Comparison of ENCODE assay signal across 8 mouse cellular contexts in genomic region chr5:36593176-36593575, GRCm38 (mm10). TPM values are rescaled to one million over a fixed set of nuclear protein-coding genes. Genes with fewer than 3 reads are reported as not detected.
DNase-seq lines count a peak whose midpoint lies in the region; ATAC-seq and TF ChIP-seq lines count a peak whose summit lies in the region.

Tbc1d14 (minus strand) TSS chr5:36593276.

- WGBS in neural tube, embryonic 11.5 days: 87% methylated on average over 5 of the region's 5 CpGs
- WGBS in heart, embryonic 13.5 days: 78% methylated on average over 5 of the region's 5 CpGs

- intact Hi-C loops in left cerebral cortex, postnatal 25 days (cut with DNase I): no loop called here

- H3K4me3 ChIP-seq in neural tube, embryonic 11.5 days (ENCODE audit: low read depth, low read length): no peak within 1 kb of the TSS
- no peak within 1 kb of the TSS for H3K4me3 ChIP-seq in cortical plate, adult 2 months (ENCODE audit: insufficient read depth, low read length)
- no peak within 1 kb of the TSS for H3K4me3 ChIP-seq in heart, embryonic 13.5 days

- no peak for DNase-seq in neural tube, embryonic 11.5 days (ENCODE audit: low spot score)
- DNase-seq in neural tube, embryonic 10.5 days (ENCODE audit: extremely low spot score, low spot score): no peak
- DNase-seq in left cerebral cortex, postnatal 25 days (ENCODE audit: low spot score in 2 of 2): no peak
- no peak for DNase-seq in c-Kit-positive CD71-positive TER-119-positive erythroid progenitor cells, embryonic 14.5 days (ENCODE audit: low spot score)
- DNase-seq in thymus, postnatal 10 days (ENCODE audit: low spot score in 2 of 2): no peak
- no peak for DNase-seq in B cell, adult 2 months

- H3K4me2 ChIP-seq in neural tube, embryonic 11.5 days (ENCODE audit: low read depth): no peak within 1 kb of the TSS
- no peak within 1 kb of the TSS for H3K4me2 ChIP-seq in heart, embryonic 13.5 days

- H3K4me1 ChIP-seq in neural tube, embryonic 11.5 days (ENCODE audit: control insufficient read depth, insufficient read depth, low read length): no peaks in the 10 kb centered on the region
- peaks cover 6% of the 10 kb centered on the region for H3K4me1 ChIP-seq in cortical plate, adult 2 months (ENCODE audit: control insufficient read depth, insufficient read depth, low read length)
- H3K4me1 ChIP-seq in heart, embryonic 13.5 days: 0 out of 2 replicates have a peak, but pooled peaks cover under 1% of the 10 kb centered on the region

- no peaks in the 10 kb centered on the region for H3K36me3 ChIP-seq in neural tube, embryonic 11.5 days (ENCODE audit: control insufficient read depth, insufficient read depth, low read length)
- no peaks in the 10 kb centered on the region for H3K36me3 ChIP-seq in heart, embryonic 13.5 days

- ATAC-seq in neural tube, embryonic 11.5 days (ENCODE audit: insufficient read depth, low FRiP score, low TSS enrichment): no peak
- no peak for ATAC-seq in heart, embryonic 13.5 days (ENCODE audit: extremely low read depth, insufficient number of reproducible peaks, low FRiP score, low TSS enrichment)

- TF ChIP-seq CTCF in cortical plate, adult 2 months (IDR thresholded peaks at IDR 0.05; ENCODE audit: extremely low read depth, insufficient read depth, low read length): no peak

- H3K27ac ChIP-seq in neural tube, embryonic 11.5 days (ENCODE audit: low read depth, low read length): no peak within 1 kb of the TSS
- no peak within 1 kb of the TSS for H3K27ac ChIP-seq in cortical plate, adult 2 months (ENCODE audit: insufficient read depth, low read length)
- no peak within 1 kb of the TSS for H3K27ac ChIP-seq in heart, embryonic 13.5 days (replicated peaks)

- no peak for TF ChIP-seq POLR2A in cortical plate, adult 2 months (IDR thresholded peaks at IDR 0.05; ENCODE audit: extremely low read depth, insufficient read depth, low read length)

- H3K27me3 ChIP-seq in neural tube, embryonic 11.5 days (ENCODE audit: control insufficient read depth, insufficient read depth, low read length): no peaks in the 10 kb centered on the region
- H3K27me3 ChIP-seq in heart, embryonic 13.5 days (replicated peaks): no peaks in the 10 kb centered on the region

- H3K9ac ChIP-seq in neural tube, embryonic 11.5 days (ENCODE audit: low read length): no peak within 1 kb of the TSS
- no peak within 1 kb of the TSS for H3K9ac ChIP-seq in heart, embryonic 13.5 days

- no peaks in the 10 kb centered on the region for H3K9me3 ChIP-seq in neural tube, embryonic 11.5 days (ENCODE audit: control insufficient read depth, low read length)
- no peaks in the 10 kb centered on the region for H3K9me3 ChIP-seq in heart, embryonic 13.5 days

RNA-seq across cellular contexts. Expression of gene Tbc1d14, which starts in this region (rescaled TPM):
- polyA plus RNA-seq in neural tube, embryonic 11.5 days (2014; fragmentation: Nextera tagmentation; extraction: Ambion mirVana): 46.2 and 47.8 TPM in 2 replicates
- polyA plus RNA-seq in cortical plate, adult 2 months (2012; rRNA removed): 67.0 and 68.4 TPM in 2 replicates
- polyA plus RNA-seq in heart, embryonic 13.5 days (2015; fragmentation: Nextera tagmentation; extraction: Ambion mirVana): 15.3 and 15.7 TPM in 2 replicates
- 10 to 100 TPM; 74.1 to 78.7 TPM for total RNA-seq in left cerebral cortex, postnatal 25 days (2021)
